Mouse (Mus musculus): Measurements from ENCODE around the gene Ttll7.

DNA sequence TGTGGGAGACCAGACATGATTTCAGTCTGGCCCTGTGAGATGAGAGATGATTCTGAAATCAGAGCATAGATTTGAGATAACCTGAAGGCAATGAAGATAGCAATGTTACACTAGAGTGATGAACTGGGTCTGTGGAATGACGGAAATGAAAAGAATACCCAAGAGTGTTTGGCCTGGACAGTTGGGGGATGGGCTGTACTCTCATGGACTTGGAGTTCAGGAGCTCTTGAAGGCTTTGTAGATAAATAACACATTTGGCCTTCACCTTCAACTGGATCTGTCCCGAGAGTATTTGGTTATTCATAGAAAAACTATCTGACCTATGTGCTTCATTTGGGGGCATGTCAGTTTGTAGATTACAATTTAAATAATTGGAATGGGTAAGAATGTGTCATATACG is 53.4 kb downstream of the Ttll7 start:
- TF ChIP-seq FLI1 (IDR thresholded peaks at IDR 0.05; ENCODE audit: low read length) (no peak), GATA1 (IDR thresholded peaks at IDR 0.05; ENCODE audit: borderline replicate concordance, low read length) (no peak)
